Mouse (Mus musculus): ENCODE measurements at regions not wholly inside any gene's neighbourhood (a gene's known extent, or its start where the extent isn't known, plus 50 kb on each side); places are given as distances from the start of the nearest gene placed in this dataset.

DNA sequence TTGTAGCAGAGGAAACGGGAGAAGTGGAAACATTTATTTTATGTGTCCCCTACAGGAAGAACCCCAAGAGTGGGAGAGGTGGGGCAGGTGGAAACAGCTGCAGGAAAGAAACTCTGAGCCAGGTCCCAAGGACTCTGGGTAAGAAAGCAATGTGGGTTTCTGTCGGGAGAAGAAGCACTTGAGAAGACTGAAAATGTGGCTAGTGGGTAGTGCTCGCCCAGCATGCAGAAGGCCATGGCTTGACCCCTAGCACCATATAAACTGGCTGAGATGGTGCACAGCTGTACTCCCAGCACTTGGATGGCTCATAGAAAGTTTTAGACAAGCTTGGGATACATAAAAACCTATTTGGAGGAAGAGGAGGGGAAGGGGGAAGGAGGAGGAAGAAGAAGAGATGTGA is 71.9 kb upstream of the Jade1 start:
- no peaks in the 10 kb centered on the region for H3K9me3 ChIP-seq (replicated peaks; ENCODE audit: control insufficient read depth, insufficient read depth, low read length, poor library complexity, severe bottlenecking)
- no peaks in the 10 kb centered on the region for H3K27me3 ChIP-seq (ENCODE audit: control insufficient read depth, insufficient read depth, low read length, poor library complexity, severe bottlenecking)
- no peaks in the 10 kb centered on the region for H3K4me1 ChIP-seq (ENCODE audit: control insufficient read depth, insufficient read depth, low read length)
- no peak overlapping the region for H3K4me3 ChIP-seq (ENCODE audit: low read depth, low read length)
- peaks cover 45% of the 10 kb centered on the region for H3K36me3 ChIP-seq (ENCODE audit: control insufficient read depth, insufficient read depth, low read length, poor library complexity, severe bottlenecking)
- H3K9ac ChIP-seq (ENCODE audit: low read depth, poor library complexity, severe bottlenecking), result no peak overlapping the region
- TF ChIP-seq CTCF (IDR thresholded peaks at IDR 0.05; ENCODE audit: low read depth, low read length), result no peak
- TF ChIP-seq EP300 (IDR thresholded peaks at IDR 0.05; ENCODE audit: insufficient read depth, low read depth, low read length), result no peak
- H3K27ac ChIP-seq (ENCODE audit: insufficient read depth, low read length), result no peak overlapping the region

- no peaks in the 10 kb centered on the region for H3K4me1 ChIP-seq (ENCODE audit: control insufficient read depth, insufficient read depth, low read length)
- peaks cover 49% of the 10 kb centered on the region for H3K36me3 ChIP-seq (ENCODE audit: control insufficient read depth, insufficient read depth, low read length, poor library complexity, severe bottlenecking)
- no peak for TF ChIP-seq EP300 (IDR thresholded peaks at IDR 0.05; ENCODE audit: insufficient read depth, low read depth, low read length)
- no peak for TF ChIP-seq POLR2A (IDR thresholded peaks at IDR 0.05; ENCODE audit: insufficient read depth, low read length)
- no peak for TF ChIP-seq CTCF (IDR thresholded peaks at IDR 0.05; ENCODE audit: low read depth, low read length)
- H3K4me3 ChIP-seq (ENCODE audit: low read depth, low read length), result no peak overlapping the region
- no peaks in the 10 kb centered on the region for H3K9me3 ChIP-seq (replicated peaks; ENCODE audit: control insufficient read depth, insufficient read depth, low read length, poor library complexity, severe bottlenecking)
- H3K27ac ChIP-seq (ENCODE audit: insufficient read depth, low read length), result no peak overlapping the region
- no peaks in the 10 kb centered on the region for H3K27me3 ChIP-seq (ENCODE audit: control insufficient read depth, insufficient read depth, low read length, poor library complexity, severe bottlenecking)
- H3K9ac ChIP-seq (ENCODE audit: low read depth, poor library complexity, severe bottlenecking), result no peak overlapping the region
Observed at GRCm38 (mm10) chr3:41482881-41483494, 72.5 kb upstream of the Jade1 start.

- Histone ChIP-seq H3K4me3 (ENCODE audit: low read depth, low read length) (no peak overlapping the region), H3K27ac (ENCODE audit: insufficient read depth, low read length) (no peak overlapping the region), H3K27me3 (ENCODE audit: control insufficient read depth, insufficient read depth, low read length, poor library complexity, severe bottlenecking) (no peaks in the 10 kb centered on the region), H3K4me1 (ENCODE audit: control insufficient read depth, insufficient read depth, low read length) (no peaks in the 10 kb centered on the region), H3K9me3 (replicated peaks; ENCODE audit: control insufficient read depth, insufficient read depth, low read length, poor library complexity, severe bottlenecking) (no peaks in the 10 kb centered on the region), H3K36me3 (ENCODE audit: control insufficient read depth, insufficient read depth, low read length, poor library complexity, severe bottlenecking) (peaks cover 53% of the 10 kb centered on the region), H3K9ac (ENCODE audit: low read depth, poor library complexity, severe bottlenecking) (no peak overlapping the region)
- no peak for TF ChIP-seq EP300 (IDR thresholded peaks at IDR 0.05; ENCODE audit: insufficient read depth, low read depth, low read length)
- no peak for TF ChIP-seq CTCF (IDR thresholded peaks at IDR 0.05; ENCODE audit: low read depth, low read length)
- no peak for TF ChIP-seq POLR2A (IDR thresholded peaks at IDR 0.05; ENCODE audit: insufficient read depth, low read length)
Observed at GRCm38 (mm10) chr3:41480186-41480585, 75.3 kb upstream of the Jade1 start.

GRCm38 (mm10) chr3:41478971-41479370 is 76.6 kb upstream of the Jade1 start:
- no peak for TF ChIP-seq POLR2A (IDR thresholded peaks at IDR 0.05; ENCODE audit: insufficient read depth, low read length)
- no peak for TF ChIP-seq EP300 (IDR thresholded peaks at IDR 0.05; ENCODE audit: insufficient read depth, low read depth, low read length)
- no peak for TF ChIP-seq CTCF (IDR thresholded peaks at IDR 0.05; ENCODE audit: low read depth, low read length)
- Histone ChIP-seq H3K9ac (ENCODE audit: low read depth, poor library complexity, severe bottlenecking) (no peak overlapping the region), H3K36me3 (ENCODE audit: control insufficient read depth, insufficient read depth, low read length, poor library complexity, severe bottlenecking) (peaks cover 56% of the 10 kb centered on the region), H3K27me3 (ENCODE audit: control insufficient read depth, insufficient read depth, low read length, poor library complexity, severe bottlenecking) (no peaks in the 10 kb centered on the region), H3K4me3 (ENCODE audit: low read depth, low read length) (no peak overlapping the region), H3K27ac (ENCODE audit: insufficient read depth, low read length) (no peak overlapping the region), H3K4me1 (ENCODE audit: control insufficient read depth, insufficient read depth, low read length) (no peaks in the 10 kb centered on the region), H3K9me3 (replicated peaks; ENCODE audit: control insufficient read depth, insufficient read depth, low read length, poor library complexity, severe bottlenecking) (no peaks in the 10 kb centered on the region)

GRCm38 (mm10) chr3:41476516-41476915 is 79.0 kb upstream of the Jade1 start:
- no peaks in the 10 kb centered on the region for H3K27me3 ChIP-seq (ENCODE audit: control insufficient read depth, insufficient read depth, low read length, poor library complexity, severe bottlenecking)
- no peaks in the 10 kb centered on the region for H3K9me3 ChIP-seq (replicated peaks; ENCODE audit: control insufficient read depth, insufficient read depth, low read length, poor library complexity, severe bottlenecking)
- no peaks in the 10 kb centered on the region for H3K4me1 ChIP-seq (ENCODE audit: control insufficient read depth, insufficient read depth, low read length)
- no peak overlapping the region for H3K27ac ChIP-seq (ENCODE audit: insufficient read depth, low read length)
- TF ChIP-seq POLR2A (IDR thresholded peaks at IDR 0.05; ENCODE audit: insufficient read depth, low read length) (no peak), EP300 (IDR thresholded peaks at IDR 0.05; ENCODE audit: insufficient read depth, low read depth, low read length) (no peak), CTCF (IDR thresholded peaks at IDR 0.05; ENCODE audit: low read depth, low read length) (no peak)
- no peak overlapping the region for H3K4me3 ChIP-seq (ENCODE audit: low read depth, low read length)
- no peak overlapping the region for H3K9ac ChIP-seq (ENCODE audit: low read depth, poor library complexity, severe bottlenecking)
- H3K36me3 ChIP-seq (ENCODE audit: control insufficient read depth, insufficient read depth, low read length, poor library complexity, severe bottlenecking), result peaks cover 65% of the 10 kb centered on the region

GRCm38 (mm10) chr3:41472586-41472985 is 82.9 kb upstream of the Jade1 start:
- Histone ChIP-seq H3K9ac (ENCODE audit: low read depth, poor library complexity, severe bottlenecking) (no peak overlapping the region), H3K4me3 (ENCODE audit: low read depth, low read length) (no peak overlapping the region), H3K36me3 (ENCODE audit: control insufficient read depth, insufficient read depth, low read length, poor library complexity, severe bottlenecking) (peaks cover 65% of the 10 kb centered on the region), H3K4me1 (ENCODE audit: control insufficient read depth, insufficient read depth, low read length) (no peaks in the 10 kb centered on the region), H3K27ac (ENCODE audit: insufficient read depth, low read length) (no peak overlapping the region), H3K9me3 (replicated peaks; ENCODE audit: control insufficient read depth, insufficient read depth, low read length, poor library complexity, severe bottlenecking) (no peaks in the 10 kb centered on the region), H3K27me3 (ENCODE audit: control insufficient read depth, insufficient read depth, low read length, poor library complexity, severe bottlenecking) (no peaks in the 10 kb centered on the region)
- TF ChIP-seq EP300 (IDR thresholded peaks at IDR 0.05; ENCODE audit: insufficient read depth, low read depth, low read length), result no peak
- TF ChIP-seq CTCF (IDR thresholded peaks at IDR 0.05; ENCODE audit: low read depth, low read length), result no peak
- no peak for TF ChIP-seq POLR2A (IDR thresholded peaks at IDR 0.05; ENCODE audit: insufficient read depth, low read length)
